Mouse (Mus musculus) forebrain, embryonic 16.5 days (tissue): Measurements from ENCODE around the gene Macrod2. TPM values are rescaled to one million over a fixed set of nuclear protein-coding genes. Genes with fewer than 3 reads are reported as not detected.

Experiments
- ATAC-seq: fragments of 200-750 bp; cut with Nextera tagmentation; 2 replicates; pipeline ENCODE4 v1.8.0; 2017; ENCODE audit warnings: mild to moderate bottlenecking, moderate library complexity
- H3K27ac ChIP-seq: fragments of 300-500 bp; sonication (generic); 2 replicates; pipeline ENCODE4 v1.5.1; 2014; ENCODE audit warnings: low read length, control low read depth
- H3K27me3 ChIP-seq: fragments of 300-500 bp; sonication (generic); replicated peaks from 2 replicates; pipeline ENCODE4 v1.6.1; 2014; ENCODE audit warnings: low read length; ENCODE audit not compliant: control insufficient read depth, insufficient read depth
- H3K36me3 ChIP-seq: fragments of 300-500 bp; sonication (generic); 2 replicates; pipeline ENCODE4 v1.6.1; 2014; ENCODE audit not compliant: control insufficient read depth, insufficient read depth
- H3K4me1 ChIP-seq: fragments of 300-500 bp; sonication (generic); replicated peaks from 2 replicates; pipeline ENCODE4 v1.6.1; 2014; ENCODE audit warnings: low read length; ENCODE audit not compliant: control insufficient read depth, insufficient read depth
- H3K4me2 ChIP-seq: fragments of 300-500 bp; sonication (generic); 2 replicates; pipeline ENCODE4 v1.6.1; 2014; ENCODE audit warnings: mild to moderate bottlenecking, low read length, control low read depth
- H3K4me3 ChIP-seq: fragments of 300-500 bp; sonication (generic); replicated peaks from 2 replicates; pipeline ENCODE4 v1.5.1; 2014; ENCODE audit warnings: mild to moderate bottlenecking, low read length, control low read depth
- H3K9ac ChIP-seq: fragments of 300-500 bp; sonication (generic); replicated peaks from 2 replicates; pipeline ENCODE4 v1.6.1; 2014; ENCODE audit warnings: low read depth, low read length, control low read depth
- H3K9me3 ChIP-seq: fragments of 300-500 bp; sonication (generic); 2 replicates; pipeline ENCODE4 v1.6.1; 2016; ENCODE audit warnings: low read length; ENCODE audit not compliant: control insufficient read depth
- WGBS: fragments of 180-500 bp; shearing (Covaris S2); extraction: QIAGEN DNeasy Blood & Tissue Kit; methylation state at CpG from one replicate; pipeline ENCODE4 v1.1.7; 2014; 5-methylcytosine and 5-hydroxymethylcytosine counted together
- polyA plus RNA-seq: library from polyadenylated mRNA; unstranded; fragments of >200 nt; fragmentation: Nextera tagmentation; extraction: Ambion mirVana; gene quantifications from 2 replicates; pipeline ENCODE4 v1.2.1, GENCODE M21; 2015

Macrod2 gene
- polyA plus RNA-seq, 1 experiment from 2014 or later: 108 TPM

DNA sequence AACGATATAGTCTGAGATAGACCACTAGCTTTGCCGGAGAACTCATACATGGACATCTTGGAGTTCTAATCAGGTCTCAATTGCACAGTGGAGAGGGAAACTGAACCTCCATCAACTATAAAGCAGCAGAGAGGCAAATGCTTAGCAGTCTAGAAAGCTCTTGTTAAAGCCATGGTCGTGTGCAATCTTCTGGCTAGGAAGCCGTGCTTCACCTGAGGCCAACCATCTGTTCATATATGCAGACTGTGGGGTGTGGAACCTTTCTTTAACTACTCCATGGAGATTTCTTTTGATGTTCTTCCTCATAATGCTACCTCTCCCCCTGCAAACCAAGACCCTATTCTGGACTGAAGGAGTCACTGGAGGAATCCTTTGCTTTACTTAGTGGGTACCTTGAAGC, 1421.2 kb downstream of the Macrod2 start:
- ATAC-seq: no peak

DNA sequence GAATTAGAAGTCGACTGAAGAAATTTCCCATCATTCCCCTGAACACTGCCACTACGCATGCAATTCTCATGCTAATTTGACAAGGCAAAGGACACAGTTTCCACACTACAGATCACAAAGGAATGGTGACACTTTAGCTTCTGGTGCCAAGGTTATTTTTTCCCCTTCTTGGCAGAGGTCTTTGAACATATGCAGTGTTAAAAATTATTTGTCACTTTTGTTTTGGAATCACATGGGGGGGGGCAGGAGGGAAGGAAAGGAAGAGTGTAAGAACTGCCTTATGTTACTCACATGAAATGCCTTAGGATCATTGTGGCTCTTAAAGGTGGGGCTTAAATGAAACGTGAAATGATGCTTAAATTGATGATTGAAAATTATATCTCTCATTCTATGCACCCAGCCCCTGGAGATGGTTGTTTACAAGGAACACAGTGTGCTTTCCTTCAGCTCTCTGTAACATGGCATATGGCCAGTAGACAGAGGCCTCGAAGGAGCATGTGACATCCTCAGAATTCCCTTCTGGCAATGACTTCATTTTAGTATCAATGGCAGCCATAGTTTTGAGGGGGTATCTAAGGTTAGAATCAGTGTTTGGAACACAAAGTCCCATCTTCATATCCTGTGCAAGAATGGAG, 1422.6 kb downstream of the Macrod2 start:
- no peaks in the 10 kb centered on the region for H3K36me3 ChIP-seq
- ATAC-seq: peak; percentile 86
- no peaks in the 10 kb centered on the region for H3K27me3 ChIP-seq
- H3K4me2 ChIP-seq: no peak overlapping the region
- 0 out of 2 replicates have a peak, but pooled peaks cover 4% of the 10 kb centered on the region for H3K4me1 ChIP-seq
- 32% methylated on average over 4 of the region's 4 CpGs for WGBS
- H3K9me3 ChIP-seq: no peaks in the 10 kb centered on the region
- no peak overlapping the region for H3K9ac ChIP-seq
- no peak overlapping the region for H3K4me3 ChIP-seq
- H3K27ac ChIP-seq: no peak overlapping the region

More for the DNA sequence above, 1421.2 kb downstream of the Macrod2 start:
- Histone ChIP-seq H3K4me3 (no peak overlapping the region), H3K9ac (no peak overlapping the region), H3K4me2 (no peak overlapping the region), H3K27ac (no peak overlapping the region), H3K4me1 (0 out of 2 replicates have a peak, but pooled peaks cover 4% of the 10 kb centered on the region), H3K9me3 (no peaks in the 10 kb centered on the region), H3K27me3 (no peaks in the 10 kb centered on the region), H3K36me3 (no peaks in the 10 kb centered on the region)
- 92% methylated on average over 4 of the region's 4 CpGs for WGBS

DNA sequence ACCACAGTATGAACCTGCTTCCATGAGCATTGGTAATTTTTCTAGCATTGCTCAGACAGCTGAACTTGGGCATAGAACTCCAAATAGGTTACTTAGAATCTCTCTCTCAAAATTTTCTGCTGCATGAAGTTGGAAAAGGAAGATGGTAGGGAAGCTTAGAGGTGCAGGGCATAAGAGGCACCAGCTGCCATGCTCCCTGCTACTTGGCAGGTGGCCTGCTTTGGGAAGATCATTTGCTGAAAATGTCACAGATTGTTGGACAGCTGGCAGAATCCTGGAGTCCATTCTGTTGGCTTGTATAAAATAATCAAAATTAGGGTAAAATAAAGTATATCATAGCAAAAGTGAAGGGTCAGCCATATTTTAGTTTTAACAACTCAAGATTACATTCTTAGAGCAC, 1425.7 kb downstream of the Macrod2 start:
- Histone ChIP-seq H3K4me2 (no peak overlapping the region), H3K4me3 (no peak overlapping the region), H3K27ac (no peak overlapping the region), H3K9me3 (no peaks in the 10 kb centered on the region), H3K36me3 (no peaks in the 10 kb centered on the region), H3K4me1 (0 out of 2 replicates have a peak, but pooled peaks cover 4% of the 10 kb centered on the region), H3K9ac (no peak overlapping the region), H3K27me3 (no peaks in the 10 kb centered on the region)
- 0 out of 2 replicates have a peak, but pooled peaks have one; percentile 42 for ATAC-seq

DNA sequence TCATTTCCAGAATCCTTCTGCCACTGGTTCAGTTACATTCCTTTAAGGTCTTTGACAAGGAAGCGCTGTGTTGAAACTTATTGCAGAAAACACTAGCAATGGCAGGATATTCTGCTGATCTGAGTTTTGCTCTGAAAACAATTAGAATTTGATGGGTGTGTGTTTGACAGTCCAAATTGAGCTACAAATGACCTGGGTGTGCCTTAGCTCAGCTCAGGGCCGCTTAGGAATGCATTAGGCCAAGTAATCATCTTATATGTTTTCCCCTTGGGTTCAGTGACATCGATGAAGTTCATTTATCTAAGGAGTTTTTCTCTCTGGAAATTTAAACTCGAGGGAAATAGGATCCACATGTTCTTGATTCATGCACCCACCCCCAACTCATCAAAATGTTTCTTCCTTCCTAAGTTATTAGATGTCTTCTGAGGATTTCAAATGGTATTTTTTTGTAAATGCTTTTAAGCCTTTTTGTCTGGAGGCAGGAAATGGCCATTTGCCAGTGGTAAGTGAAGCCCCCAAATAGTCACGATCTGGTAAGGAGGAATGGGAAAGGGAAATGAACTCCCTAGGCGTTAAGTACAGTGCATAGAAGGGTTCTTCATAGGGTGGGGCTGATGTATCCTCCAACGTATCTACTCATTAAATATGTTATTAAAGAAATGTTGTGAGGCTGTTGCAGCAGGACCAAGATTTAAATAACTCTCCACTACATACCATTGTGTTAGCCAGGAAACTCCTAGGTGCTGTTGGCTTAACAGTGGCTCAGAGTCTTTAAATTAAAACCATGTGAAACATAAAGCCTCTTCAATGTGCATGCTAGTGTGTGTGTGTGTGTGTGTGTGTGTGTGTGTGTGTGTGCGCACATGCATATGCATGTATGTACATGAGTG, 1430.7 kb downstream of the Macrod2 start:
- Histone ChIP-seq H3K4me1 (no peaks in the 10 kb centered on the region), H3K4me3 (no peak overlapping the region), H3K27ac (no peak overlapping the region), H3K9me3 (no peaks in the 10 kb centered on the region), H3K36me3 (no peaks in the 10 kb centered on the region), H3K27me3 (no peaks in the 10 kb centered on the region), H3K4me2 (no peak overlapping the region), H3K9ac (no peak overlapping the region)
- WGBS: 80% methylated on average over 8 of the region's 8 CpGs
- no peak for ATAC-seq

DNA sequence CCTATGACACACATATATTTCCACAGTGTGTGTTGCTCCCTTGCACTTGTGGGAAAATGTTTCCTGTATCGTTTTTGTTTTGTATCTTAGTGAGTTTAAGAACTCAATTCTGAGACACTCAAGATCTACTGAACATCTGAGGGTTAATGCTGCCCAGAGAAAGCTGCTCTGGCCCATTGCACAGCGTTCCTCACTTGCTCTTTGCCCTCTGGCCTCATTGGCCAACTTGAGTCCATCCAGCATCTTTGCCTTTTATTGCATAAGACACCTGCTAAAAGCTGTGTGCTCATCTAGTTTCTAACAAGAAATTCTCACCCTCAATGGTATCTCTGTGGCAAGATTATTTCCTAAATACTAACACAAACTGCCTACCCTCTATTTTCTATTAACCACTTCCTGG, 1435.4 kb downstream of the Macrod2 start:
- 88% methylated on average over 2 of the region's 2 CpGs for WGBS
- Histone ChIP-seq H3K4me2 (no peak overlapping the region), H3K36me3 (no peaks in the 10 kb centered on the region), H3K9ac (no peak overlapping the region), H3K4me3 (no peak overlapping the region), H3K9me3 (no peaks in the 10 kb centered on the region), H3K4me1 (no peaks in the 10 kb centered on the region), H3K27me3 (no peaks in the 10 kb centered on the region), H3K27ac (no peak overlapping the region)
- no peak for ATAC-seq

DNA sequence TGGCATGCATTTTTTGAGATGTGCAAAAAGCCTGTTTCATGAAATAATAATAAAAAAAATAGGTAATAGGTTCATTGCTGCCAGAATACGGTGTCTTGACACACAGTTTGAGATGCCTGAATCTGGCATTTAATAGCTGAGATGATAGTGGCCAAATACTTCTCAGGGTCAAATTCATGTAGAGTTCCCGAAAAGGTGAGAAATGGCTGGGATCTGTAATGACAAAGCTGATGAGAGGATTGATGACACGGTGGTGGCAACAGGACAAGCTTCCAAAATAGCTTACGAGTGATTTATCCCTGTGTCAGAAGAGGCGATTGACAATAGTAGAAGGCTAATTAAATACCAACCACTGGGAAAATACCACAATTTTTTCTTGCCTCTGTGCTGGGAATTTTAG, 1436.4 kb downstream of the Macrod2 start:
- no peak overlapping the region for H3K4me2 ChIP-seq
- no peaks in the 10 kb centered on the region for H3K4me1 ChIP-seq
- no peak overlapping the region for H3K4me3 ChIP-seq
- no peak for ATAC-seq
- no peak overlapping the region for H3K27ac ChIP-seq
- no peak overlapping the region for H3K9ac ChIP-seq
- H3K36me3 ChIP-seq: no peaks in the 10 kb centered on the region
- 82% methylated on average over 5 of the region's 5 CpGs for WGBS
- H3K9me3 ChIP-seq: no peaks in the 10 kb centered on the region
- no peaks in the 10 kb centered on the region for H3K27me3 ChIP-seq

DNA sequence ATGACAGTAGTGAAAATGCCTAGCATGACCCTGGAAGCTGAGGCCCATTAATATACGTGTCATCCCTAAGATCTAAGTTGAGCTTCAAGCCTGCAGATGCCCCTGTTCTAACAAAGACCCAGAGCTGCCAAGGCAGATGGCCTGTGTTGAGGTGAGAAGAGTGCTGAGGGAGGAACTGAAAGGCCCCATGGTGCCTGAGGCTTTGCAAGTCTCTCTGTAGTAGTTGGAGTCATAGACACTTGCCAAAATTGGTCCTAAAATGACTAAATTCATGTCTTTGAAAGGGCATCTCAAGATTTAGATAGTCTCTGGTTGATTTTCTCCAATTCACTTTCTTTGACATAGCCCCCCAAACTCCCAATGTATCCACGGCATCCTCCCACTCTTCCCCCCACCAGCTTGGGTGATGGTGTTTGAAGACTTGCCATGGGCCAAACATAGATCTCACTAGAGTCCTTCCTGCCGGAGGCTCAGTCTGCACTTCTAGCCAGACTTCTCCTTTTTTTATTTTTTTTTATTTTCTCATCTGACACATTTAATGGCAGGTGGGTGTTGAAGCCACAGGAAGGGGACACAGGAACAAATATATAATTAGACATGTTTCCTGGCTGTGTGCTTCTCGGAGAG, 1439.2 kb downstream of the Macrod2 start:
- Histone ChIP-seq H3K4me3 (no peak overlapping the region), H3K27ac (no peak overlapping the region), H3K4me2 (no peak overlapping the region), H3K27me3 (no peaks in the 10 kb centered on the region), H3K36me3 (no peaks in the 10 kb centered on the region), H3K9me3 (no peaks in the 10 kb centered on the region), H3K9ac (no peak overlapping the region), H3K4me1 (no peaks in the 10 kb centered on the region)
- 68% methylated on average over 4 of the region's 4 CpGs for WGBS
- no peak for ATAC-seq

DNA sequence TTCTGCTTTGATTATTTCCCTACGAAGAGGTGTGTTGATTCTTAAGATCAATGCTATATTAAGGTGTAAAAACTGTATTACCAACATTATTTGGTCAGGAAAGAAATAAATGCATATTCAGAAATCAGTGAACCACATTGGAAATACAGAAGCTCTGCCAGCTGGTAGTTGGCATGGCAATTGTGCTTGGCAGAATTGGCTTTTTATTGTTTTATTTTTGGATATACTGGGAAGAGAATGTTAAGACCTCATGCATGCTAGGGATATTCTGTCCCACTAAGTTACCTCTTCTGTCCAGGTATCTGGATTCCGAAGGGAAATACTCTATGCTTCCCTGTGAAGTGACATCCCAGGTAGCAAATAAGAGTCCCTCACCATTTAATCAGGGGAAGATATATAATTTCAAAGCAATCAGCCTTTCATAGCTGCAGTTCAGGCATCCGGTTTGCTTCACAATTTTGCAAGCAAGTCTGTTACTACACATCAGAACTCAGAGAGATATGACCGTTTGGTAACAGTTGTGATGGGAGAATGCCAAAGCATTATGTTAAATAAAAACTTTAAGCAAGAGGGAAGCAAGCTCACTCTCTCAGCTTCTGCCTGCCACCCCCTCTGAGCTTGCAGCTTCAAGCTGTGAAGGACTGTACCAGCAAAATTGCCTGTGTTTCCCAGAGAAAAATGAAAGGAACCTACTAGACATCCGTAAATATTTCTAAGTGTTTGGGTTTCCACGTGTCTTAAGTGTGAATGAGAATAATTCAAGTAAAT, 1449.5 kb downstream of the Macrod2 start:
- 56% methylated on average over 6 of the region's 6 CpGs for WGBS
- H3K27ac ChIP-seq: no peak overlapping the region
- ATAC-seq: peak; percentile 78
- H3K36me3 ChIP-seq: no peaks in the 10 kb centered on the region
- peaks cover 5% of the 10 kb centered on the region for H3K4me1 ChIP-seq
- H3K9me3 ChIP-seq: no peaks in the 10 kb centered on the region
- no peak overlapping the region for H3K9ac ChIP-seq
- no peak overlapping the region for H3K4me2 ChIP-seq
- H3K27me3 ChIP-seq: no peaks in the 10 kb centered on the region
- no peak overlapping the region for H3K4me3 ChIP-seq

DNA sequence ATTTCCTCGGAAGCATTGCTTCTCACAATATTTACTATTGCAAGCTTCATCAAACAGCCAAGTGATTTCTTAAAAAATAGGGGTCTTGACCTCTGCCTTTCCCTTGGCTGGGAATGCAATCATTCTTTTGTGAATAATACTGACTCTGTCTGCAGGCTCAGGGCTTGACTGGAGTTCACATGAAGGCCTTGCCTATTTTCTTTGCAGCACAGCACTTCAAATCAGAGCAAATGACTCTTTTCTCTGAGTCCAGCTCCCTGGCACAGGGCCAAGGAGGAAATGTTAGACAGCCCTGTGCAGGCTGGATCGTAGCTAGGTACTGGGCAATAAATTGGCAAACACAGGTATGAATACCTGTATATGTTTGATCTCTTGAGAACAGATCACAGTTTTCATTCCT, 1464.1 kb downstream of the Macrod2 start:
- 52% methylated on average over 2 of the region's 2 CpGs for WGBS
- Histone ChIP-seq H3K4me2 (no peak overlapping the region), H3K36me3 (no peaks in the 10 kb centered on the region), H3K4me3 (no peak overlapping the region), H3K9ac (no peak overlapping the region), H3K4me1 (0 out of 2 replicates have a peak, but pooled peaks cover 2% of the 10 kb centered on the region), H3K27ac (no peak overlapping the region), H3K27me3 (no peaks in the 10 kb centered on the region), H3K9me3 (no peaks in the 10 kb centered on the region)
- no peak for ATAC-seq
